Mouse (Mus musculus) mouse trophoblast stem cell (cell line): Measurements from ENCODE around the gene Phf23.

Experiments used
- in situ Hi-C, 2 experiments: fragments of 300-500 bp; cut with MseI, MboI; formaldehyde crosslinking; loops; 2 replicates in 1 of 2; 3 replicates in 1 of 2; pipeline ENCODE4 v1.15.1; 2025

Gene Phf23

DNA sequence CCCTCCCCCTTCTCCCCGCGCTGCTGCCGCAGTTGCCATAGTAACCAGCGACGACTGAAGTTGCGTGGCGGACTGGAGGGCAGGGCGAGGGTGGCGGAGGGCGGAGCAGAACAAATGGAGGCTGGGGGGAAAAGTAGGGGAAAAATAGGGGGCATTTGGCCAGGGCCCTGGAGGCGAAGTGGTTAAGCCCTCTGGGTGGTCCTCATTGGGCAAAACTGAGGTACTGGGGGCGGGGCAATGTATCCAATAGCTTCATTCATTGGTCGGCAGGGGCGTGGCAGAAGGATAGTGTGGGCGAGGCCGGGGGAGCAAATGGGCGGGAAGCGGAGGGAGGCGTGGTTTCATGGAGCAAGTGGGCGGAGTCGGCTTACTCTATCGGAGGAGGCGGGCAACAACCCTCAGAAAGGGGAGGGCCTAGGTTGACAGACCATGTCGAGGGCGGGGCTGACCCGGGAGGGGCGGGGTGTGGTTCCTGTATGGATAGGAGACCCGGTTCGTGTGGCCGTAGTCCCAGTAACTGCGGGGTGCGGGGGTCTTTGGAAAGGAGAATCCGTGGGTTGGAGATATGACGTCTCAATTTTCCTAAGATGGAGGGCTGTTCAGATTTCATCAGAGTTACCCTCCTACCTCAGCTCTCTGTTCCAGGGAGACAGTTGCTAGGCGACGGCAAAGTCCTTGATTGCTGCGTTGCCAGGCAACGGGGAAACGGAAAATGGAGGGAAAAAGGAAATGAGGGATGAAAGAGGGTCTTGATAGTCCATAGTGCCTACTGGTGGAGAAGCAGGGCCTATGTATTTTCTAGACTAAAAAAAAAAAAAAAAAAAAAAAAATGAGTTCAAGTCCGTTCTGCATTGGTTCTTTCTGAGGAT is 25.9 kb downstream of the Phf23 start:
- in situ Hi-C loops: no loop called here

DNA sequence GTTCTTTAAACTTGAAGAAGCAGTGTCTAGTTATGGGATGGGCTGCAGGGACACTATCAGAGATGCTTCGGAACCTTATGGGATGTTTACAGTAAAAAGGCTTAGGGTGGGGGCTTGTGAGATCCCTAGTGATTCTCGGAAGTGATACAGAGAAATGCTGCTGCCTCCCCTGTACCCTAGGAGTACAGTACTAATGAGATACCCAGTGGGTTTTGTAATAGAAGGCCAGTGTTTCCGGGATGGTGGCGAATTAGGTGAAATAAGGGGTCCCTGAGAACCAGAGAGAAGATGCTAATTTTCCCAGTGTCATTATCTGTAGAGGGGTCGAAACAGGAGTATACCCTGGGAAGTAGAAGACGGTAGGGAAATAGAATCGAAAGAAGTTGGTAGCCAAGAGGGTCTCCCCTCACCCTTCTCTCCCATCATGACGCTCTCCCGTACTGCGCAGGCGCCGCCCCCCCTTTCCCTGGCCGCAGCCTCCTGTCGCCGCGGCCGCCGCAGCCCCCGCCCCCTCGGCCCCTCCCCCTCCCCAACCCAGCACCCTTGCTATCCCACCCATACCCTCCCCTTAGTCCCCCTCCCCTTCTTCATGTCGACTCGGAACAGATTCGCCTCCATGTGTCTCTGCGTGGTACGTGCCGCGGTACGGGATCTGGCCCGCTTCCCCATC is 28.0 kb downstream of the Phf23 start:
- in situ Hi-C loops: no loop called here

DNA sequence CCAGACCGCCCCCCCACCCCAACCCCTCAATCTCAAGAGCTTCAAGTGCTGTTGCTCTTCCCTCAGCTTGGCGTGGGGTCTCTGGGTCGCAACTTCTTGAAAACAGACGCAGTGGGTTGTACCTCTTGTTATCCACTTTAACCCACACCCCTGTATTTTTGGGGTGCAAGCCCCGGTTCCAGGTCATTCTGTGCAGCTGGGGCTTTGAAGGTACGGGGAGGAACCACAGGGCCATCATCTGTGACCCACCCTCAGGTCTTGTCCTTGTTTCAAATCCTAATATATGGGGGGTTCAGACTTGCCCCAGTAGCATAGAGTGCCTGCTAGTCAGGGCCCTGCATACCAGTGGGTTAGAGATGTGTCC is 28.6 kb downstream of the Phf23 start:
- in situ Hi-C loops: no loop called here

DNA sequence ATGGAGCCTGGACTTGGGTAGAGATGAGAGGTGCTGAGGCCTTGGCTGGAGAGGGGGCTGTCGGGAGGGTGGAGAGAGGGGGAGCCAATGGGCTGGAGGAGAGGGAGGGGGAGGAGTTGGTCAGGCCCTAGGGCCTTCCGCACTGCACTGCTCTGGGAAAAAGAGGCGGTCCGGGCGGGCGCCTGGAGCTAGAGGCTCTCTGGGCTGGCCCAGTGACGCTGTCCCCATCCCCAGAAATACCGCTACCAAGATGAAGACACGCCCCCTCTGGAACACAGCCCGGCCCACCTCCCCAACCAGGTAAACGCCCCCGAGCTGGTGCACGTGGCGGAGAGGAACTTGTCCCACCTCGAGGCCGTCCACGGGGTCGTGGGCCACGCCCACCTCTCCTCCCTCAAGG is 31.1 kb downstream of the Phf23 start:
- in situ Hi-C loops: no loop called here

DNA sequence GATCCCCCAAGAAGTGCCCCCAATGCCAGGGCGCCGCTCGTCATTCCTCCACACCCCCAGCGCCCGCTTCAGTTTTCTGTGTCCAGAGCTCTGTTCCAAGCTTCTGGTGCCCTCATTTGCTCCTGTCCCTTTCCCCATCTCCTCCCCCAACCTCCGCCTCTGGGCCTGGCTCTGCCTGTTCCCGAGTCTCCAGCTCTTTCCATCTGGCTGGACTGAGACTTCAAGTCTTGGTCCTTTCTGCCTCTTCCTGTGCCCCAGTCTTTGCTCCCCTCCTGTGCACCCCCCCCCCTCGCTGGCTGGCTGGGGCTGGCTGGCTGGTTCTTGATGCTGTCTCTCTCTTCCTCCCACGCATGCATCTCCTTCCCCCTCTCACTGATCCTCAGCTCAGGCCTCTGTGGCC is 31.8 kb downstream of the Phf23 start:
- in situ Hi-C loops: no loop called here

DNA sequence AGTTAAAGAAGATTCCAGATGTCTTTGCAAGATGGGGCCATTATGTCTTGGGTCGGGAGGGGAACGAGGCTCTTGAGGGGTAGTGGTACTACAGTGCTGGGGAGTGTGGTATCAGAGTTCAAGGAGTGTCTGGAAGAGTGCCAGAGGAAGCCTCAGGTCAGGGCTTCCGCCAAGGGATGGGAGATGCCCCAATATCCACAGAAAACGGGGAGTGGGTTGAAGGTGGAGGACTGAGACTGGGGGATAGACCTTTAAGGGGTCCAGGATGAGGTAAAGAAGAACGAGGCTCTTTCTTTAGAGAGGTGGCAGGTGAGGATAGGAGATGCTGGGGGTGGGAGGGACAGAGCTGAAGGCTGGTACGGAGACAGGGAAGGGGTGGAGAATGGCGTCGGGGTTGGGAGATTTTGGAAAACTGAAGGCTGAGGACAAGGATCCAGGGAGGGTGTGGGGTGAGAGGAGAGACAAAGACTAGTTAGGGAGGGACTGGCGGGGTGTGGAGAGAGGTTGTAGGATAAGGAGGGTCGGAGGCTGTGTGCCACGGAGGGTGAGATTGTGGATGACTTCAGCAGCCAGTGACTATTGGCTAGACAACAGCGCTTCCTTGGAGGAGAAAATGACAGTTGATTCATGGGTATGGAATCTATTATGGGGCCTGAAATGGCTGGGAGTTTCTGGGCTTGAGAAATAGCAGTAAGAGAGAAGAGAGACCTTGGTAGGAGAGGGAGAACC is 33.0 kb downstream of the Phf23 start:
- in situ Hi-C loops: no loop called here

DNA sequence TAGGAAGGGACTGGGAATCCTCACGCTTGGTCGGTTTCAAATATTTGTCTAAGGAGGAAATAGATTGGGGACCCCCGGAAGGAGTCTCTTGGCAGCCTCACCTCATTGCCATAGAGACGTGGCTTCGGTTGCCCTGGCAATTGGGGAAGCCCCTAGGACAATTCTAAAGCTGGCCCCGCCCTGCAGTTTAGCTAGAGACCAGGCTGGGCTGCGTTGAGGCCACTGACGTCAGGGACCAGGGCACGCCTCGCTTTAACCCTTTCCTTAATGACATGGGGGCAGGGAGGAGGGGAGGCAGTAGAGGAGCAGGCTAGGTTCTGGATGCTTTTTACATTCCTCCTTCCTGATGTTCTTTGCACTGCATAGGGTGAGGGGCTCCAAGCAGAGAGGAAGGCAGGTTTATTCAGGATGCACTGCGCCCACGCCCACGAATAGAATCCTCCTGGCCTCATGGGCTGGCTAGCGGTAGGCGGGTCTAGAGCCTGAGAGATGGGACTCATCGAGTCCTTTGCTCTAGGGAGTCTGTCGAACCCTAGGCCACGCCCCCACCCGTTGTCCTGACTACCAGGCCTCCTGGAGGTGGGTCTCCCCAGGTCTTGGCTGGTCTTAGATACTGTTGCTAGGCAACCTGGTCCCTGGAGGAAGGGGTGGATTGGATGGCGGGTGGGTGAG is 33.7 kb downstream of the Phf23 start:
- in situ Hi-C loops: no loop called here

DNA sequence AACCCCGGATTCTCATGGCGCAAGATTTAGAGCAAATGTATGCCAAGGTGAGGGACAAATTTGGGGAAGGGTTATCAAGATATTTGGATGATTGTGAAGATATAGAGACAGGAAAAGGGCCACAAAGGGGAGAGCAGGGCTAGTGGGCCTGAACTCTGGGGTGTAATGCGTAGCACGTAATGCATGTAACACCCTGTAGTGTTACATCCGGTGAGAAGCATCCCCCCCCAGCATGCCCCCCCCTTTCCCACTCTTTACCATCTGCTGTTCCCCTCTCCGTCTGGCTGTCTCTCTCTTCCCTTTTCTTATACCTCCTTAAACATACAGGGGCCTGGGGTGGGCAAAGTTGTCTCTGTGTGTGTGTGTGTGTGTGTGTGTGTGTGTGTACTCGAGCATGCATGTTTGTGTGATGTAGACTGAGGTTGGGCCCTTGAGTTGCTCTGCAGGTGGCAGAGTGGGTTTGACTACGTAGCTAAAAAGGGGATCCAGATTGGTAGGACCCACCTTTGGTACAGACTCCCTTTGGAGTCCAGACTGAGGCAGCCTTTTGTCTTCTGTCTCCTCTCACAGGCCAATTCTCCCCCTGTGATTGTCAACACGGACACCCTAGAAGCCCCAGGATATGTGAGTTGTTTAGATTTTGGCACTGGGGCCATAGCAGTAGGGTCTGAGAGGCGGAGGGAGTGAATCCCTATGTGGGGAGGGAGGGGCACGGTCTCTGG is 34.4 kb downstream of the Phf23 start:
- in situ Hi-C loops: no loop called here

DNA sequence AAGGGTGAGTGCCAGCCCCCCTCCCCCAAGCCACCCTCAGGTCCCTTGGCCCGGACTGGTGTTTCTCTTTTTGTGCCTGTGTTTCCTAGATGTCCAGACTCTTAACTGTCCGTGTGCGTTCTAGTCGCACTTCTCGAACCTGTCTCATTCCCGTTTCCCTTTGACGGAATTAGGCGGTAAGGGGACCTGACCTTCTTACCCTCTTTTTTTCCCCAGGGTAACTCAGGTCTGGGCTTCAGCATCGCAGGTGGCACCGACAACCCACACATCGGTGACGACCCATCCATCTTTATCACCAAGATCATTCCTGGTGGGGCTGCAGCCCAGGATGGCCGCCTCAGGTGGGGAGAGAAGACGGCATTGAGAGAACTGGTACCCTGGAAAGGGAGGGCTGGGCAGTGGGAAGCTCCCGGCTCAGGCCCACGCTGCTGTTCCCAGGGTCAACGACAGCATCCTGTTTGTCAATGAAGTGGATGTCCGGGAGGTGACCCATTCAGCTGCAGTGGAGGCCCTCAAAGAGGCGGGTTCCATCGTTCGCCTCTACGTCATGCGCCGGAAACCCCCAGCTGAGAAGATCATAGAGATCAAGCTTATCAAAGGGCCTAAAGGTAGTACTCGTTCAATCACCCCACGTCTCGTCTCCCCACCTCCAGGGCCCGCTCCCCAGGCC is 35.2 kb downstream of the Phf23 start:
- in situ Hi-C loops: no loop called here

DNA sequence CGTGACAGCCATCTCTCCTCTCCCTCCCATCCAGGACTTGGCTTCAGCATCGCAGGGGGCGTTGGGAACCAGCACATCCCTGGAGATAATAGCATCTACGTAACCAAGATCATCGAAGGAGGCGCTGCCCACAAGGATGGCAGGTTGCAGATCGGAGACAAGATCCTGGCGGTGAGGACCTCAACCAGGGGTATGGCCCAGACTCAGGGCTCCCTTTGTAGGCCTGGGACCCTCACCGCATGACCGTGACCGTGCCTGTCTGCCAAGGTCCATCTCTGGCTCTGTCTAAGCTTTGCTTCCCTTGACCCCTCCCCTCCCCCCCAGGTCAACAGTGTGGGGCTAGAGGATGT is 35.7 kb downstream of the Phf23 start:
- in situ Hi-C loops: no loop called here

DNA sequence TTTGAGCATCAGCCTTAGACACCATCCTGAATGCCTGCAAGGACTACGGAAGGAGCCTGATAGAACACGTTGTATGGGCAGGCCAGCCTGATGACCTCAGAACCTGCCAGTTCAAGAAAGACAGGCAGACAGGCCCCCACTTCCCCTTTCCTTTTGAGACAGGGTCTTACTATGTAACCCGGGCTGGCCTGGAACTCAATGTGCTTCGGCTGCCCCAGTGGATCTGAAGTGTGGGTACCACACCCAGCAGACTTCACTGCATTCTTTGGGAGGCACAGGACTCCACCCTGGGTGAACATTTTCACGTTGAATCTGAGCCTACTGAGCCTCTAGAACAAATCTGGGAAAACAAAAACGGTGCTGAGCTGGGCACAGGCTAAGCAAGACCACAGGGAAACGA is 42.6 kb downstream of the Phf23 start:
- in situ Hi-C loops: no loop called here

DNA sequence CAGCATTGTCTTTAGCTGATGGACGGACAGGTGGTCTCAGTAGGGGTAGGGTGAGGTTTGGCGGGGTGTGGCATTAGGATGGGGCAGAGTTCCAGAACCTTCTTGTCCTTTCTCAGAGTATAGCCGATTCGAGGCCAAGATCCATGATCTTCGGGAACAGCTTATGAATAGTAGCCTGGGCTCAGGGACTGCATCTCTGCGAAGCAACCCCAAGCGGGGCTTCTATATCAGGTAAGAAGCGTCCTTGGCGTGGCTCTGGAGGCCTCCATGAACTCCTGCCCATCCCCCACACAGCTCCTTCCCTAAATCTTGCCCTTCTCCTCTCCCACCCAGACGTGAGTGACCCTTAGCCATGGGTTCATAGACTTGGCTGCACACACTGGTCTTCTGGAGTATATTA is 44.1 kb downstream of the Phf23 start:
- in situ Hi-C loops: no loop called here

DNA sequence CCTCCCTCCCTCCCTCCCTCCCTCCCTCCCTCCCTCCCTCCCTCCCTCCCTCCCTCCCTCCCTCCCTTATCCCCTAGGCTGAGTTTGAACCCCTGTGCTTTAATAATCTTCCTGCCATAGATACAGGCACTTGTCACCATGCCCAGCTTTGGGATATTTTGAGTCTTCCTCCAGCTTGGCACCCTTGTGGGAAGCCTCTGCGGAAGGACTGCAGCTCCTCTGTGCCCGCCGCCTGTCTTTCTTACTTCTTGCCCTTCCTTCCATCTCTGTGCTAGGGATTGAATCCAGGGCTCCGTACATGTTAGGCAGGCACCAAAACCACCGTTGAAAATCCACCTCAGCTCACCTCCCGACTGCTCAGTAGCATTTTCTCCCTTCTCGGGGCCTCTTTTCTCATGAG is 44.6 kb downstream of the Phf23 start:
- in situ Hi-C loops: no loop called here

DNA sequence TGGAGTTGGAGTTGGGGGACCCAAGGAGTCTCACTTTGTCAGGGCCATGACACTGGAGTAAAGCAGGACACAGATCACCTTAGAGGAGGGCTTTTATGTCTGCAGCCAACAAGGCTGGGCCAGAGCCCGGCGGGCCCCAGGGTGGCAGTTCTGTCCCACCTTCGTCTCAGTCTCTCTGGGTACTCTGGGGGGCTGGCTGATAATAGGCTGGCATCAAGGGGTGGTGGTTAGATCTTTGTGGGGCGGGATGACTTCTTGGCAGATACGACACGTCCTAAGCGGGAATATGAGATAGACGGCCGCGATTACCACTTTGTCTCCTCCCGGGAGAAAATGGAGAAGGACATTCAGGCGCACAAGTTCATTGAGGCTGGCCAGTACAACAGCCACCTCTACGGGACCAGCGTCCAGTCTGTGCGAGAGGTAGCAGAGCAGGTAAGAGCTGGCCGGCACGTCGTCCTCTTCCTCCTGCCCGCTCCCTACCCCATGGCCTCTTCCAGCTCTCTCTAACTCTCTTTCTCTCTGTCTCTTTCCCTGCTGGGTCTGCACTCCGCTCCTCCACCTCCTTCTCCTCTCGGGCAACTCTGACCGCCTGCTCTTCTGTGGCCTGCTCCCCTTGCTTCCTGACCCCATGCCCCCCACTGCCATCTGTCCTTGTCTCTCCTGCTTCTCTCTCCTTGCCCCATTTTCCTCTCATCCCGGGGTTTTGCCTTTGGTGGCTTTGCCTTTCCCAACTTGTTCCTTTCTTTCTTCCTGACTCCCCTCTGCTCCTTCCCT is 46.9 kb downstream of the Phf23 start:
- in situ Hi-C loops: no loop called here

DNA sequence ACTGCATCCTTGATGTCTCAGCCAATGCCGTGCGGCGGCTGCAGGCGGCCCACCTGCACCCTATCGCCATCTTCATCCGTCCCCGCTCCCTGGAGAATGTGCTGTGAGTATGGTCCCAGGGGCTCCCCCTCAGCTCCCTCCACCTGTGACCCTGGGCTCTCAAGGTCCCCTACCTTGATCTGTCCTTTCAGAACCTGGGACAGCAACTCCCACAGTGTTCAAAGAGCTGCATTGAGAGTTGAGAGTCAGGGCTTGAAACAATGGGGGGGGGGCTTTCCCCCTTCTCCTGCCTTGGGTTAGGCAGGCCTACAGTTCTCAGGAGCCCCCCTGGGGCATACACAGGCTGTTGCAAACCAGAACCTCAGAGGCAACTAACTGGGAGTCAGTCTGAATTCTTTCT is 48.1 kb downstream of the Phf23 start:
- in situ Hi-C loops: no loop called here

DNA sequence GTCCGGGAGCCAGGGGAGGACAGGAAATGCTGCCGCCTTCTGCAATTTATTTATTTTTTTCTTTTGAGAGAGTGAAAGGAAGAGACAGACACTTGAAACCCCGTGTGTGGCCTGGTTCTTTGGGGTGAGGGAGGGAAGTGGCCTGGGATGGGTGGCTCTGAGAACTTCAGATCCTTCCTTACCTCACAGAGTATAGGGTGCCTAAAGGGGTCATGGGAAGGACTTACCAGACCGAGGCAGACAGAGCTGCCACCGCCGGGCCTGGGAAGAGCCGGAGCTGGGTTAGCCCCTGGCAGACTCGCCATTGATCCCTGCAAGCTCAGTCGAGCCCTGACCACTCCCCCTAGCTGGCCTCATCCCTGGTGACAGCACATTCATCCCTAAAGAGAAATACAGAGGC is 49.9 kb downstream of the Phf23 start:
- in situ Hi-C loops: no loop called here

DNA sequence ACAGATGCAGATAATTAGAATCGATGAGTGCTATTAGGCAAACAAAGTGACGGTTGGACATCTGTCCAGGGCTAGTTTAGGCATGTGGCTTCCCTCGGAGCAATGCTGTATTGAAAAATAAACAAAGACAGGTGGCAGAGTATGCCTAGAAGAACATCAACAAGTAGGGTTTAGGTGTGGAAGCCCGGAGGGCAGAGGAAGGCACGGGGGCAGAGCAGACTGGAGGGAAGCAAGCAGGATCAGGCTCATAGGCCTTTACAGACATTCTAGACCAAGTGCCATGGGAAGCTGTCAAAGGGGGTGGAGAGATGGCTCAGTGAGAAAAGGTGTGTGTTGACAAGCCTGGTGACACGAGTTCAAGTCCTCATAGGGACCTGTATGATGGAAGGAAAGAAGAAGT is 53.8 kb downstream of the Phf23 start:
- in situ Hi-C loops: no loop called here
